Mouse (Mus musculus) testis, adult 2 months (tissue): ENCODE data around the gene Bcap31.
"Not testable (repeated sequence)": the region's sequence is repeated elsewhere in the genome, so short reads cannot be mapped to it uniquely, and the experiment has no call there.

Experiments
- CTCF ChIP-seq: fragments of 200-500 bp; IDR thresholded peaks from 2 replicates; pipeline ENCODE4 v1.5.1; 2012; ENCODE audit warnings: low read depth, mild to moderate bottlenecking, inconsistent platforms, low read length, moderate library complexity; ENCODE audit not compliant: control insufficient read depth, insufficient read depth, insufficient replicate concordance
- POLR2A ChIP-seq: fragments of 200-500 bp; IDR thresholded peaks from 2 replicates; pipeline ENCODE4 v1.6.1; 2012; ENCODE audit warnings: low read depth, mild to moderate bottlenecking, inconsistent platforms, low read length, moderate library complexity; ENCODE audit not compliant: control insufficient read depth

- not testable (repeated sequence) for TF ChIP-seq POLR2A, CTCF
Observed at GRCm38 (mm10) chrX:73739841-73740240, 23.9 kb upstream of the Bcap31 start.
